Mouse (Mus musculus) thymus, postnatal 0 days (tissue): Measurements from ENCODE around the gene Fstl4. TPM values are rescaled to one million over a fixed set of nuclear protein-coding genes. Genes with fewer than 3 reads are reported as not detected.

ENCODE experiments used
- DNase-seq: peaks from one replicate; pipeline ENCODE4 v3.0.0-alpha.2; 2015; ENCODE audit warnings: low spot score
- polyA plus RNA-seq: library from polyadenylated mRNA; unstranded; fragments of >200 nt; fragmentation: Nextera tagmentation; extraction: Ambion mirVana; gene quantifications from 2 replicates; pipeline ENCODE4 v1.2.1, GENCODE M21; 2015

Gene Fstl4
- polyA plus RNA-seq, 1 experiment from 2014 or later = 1.9 TPM

- DNase-seq = no peak
Observed at GRCm38 (mm10) chr11:53202459-53203250, 438.2 kb downstream of the Fstl4 start.

- no peak for DNase-seq
Observed at GRCm38 (mm10) chr11:53210876-53211275, 446.4 kb downstream of the Fstl4 start.

GRCm38 (mm10) chr11:53229011-53229410 lies 464.6 kb downstream of the Fstl4 start:
- DNase-seq = no peak

GRCm38 (mm10) chr11:53231836-53232235 lies 467.4 kb downstream of the Fstl4 start:
- no peak for DNase-seq

GRCm38 (mm10) chr11:53233590-53233989 lies 469.2 kb downstream of the Fstl4 start:
- DNase-seq = no peak
